Mouse (Mus musculus) cerebellum, postnatal 10 days (tissue): ENCODE measurements around the gene Isoc2b.
"Not testable (repeated sequence)": the region's sequence is repeated elsewhere in the genome, so short reads cannot be mapped to it uniquely, and the experiment has no call there.

Experiments
- DNase-seq, 2 experiments: peaks; one replicate each; pipeline ENCODE4 v3.0.0; 2021; ENCODE audit warnings: mixed read lengths in 2 of 2

Gene Isoc2b

GRCm38 (mm10) chr7:4830476-4830875 is 39.6 kb downstream of the Isoc2b start:
- no peak for DNase-seq

GRCm38 (mm10) chr7:4825365-4825764 is 44.7 kb downstream of the Isoc2b start:
- no peak for DNase-seq

- no peak for DNase-seq
Measured at GRCm38 (mm10) chr7:4822162-4822907, 47.7 kb downstream of the Isoc2b start.

GRCm38 (mm10) chr7:4821690-4822089 is 48.4 kb downstream of the Isoc2b start:
- DNase-seq: no peak

GRCm38 (mm10) chr7:4820925-4821324 is 49.1 kb downstream of the Isoc2b start:
- not testable (repeated sequence) for DNase-seq

GRCm38 (mm10) chr7:4816559-4816958 is 53.5 kb downstream of the Isoc2b start:
- DNase-seq: no peak

GRCm38 (mm10) chr7:4813105-4813791 is 56.8 kb downstream of the Isoc2b start:
- DNase-seq: no peak

- peak; percentile 99 to 100 for DNase-seq
Measured at GRCm38 (mm10) chr7:4812303-4813104, 57.6 kb downstream of the Isoc2b start, which contains the start of gene Ube2s. Gene Ube2s, minus strand, starts transcription at chr7:4812590.

- peak in 1 of 2 experiments; percentile 57 for DNase-seq
Measured at GRCm38 (mm10) chr7:4811842-4812302, 58.2 kb downstream of the Isoc2b start.

GRCm38 (mm10) chr7:4811131-4811530 is 58.9 kb downstream of the Isoc2b start:
- DNase-seq: not testable (repeated sequence)

GRCm38 (mm10) chr7:4806716-4807115 is 63.3 kb downstream of the Isoc2b start:
- peak; percentile 62 to 71 for DNase-seq

- no peak for DNase-seq
Measured at GRCm38 (mm10) chr7:4802247-4802646, 67.8 kb downstream of the Isoc2b start.

GRCm38 (mm10) chr7:4795767-4796433 is 74.2 kb downstream of the Isoc2b start:
- DNase-seq: peak; percentile 48 to 62
